9 mouse cellular contexts compared by ENCODE assay signal in genomic region chr1:31233319-31234036, GRCm38 (mm10). TPM values are rescaled to one million over a fixed set of nuclear protein-coding genes. Genes with fewer than 3 reads are reported as not detected.
A peak's percentile ranks its signal among the peaks of the same experiment; 100 is the strongest.
DNase-seq lines count a peak whose midpoint lies in the region; ATAC-seq and TF ChIP-seq lines count a peak whose summit lies in the region.
"Had no signal": no experiment of that assay in that cellular context is flagged by ENCODE, and none has a peak within 500 bp of the region (broad histone marks: within the 10 kb centered on the region; RNA-seq: fewer than 3 reads in every experiment).

No protein-coding gene starts in this region.

- DNase-seq in A20 (ENCODE audit: low read depth, low spot score) (peak; percentile 2), WW6 (ENCODE audit: low read depth, low spot score) (peak; percentile 31)
- peak; percentile 51 for DNase-seq in forebrain, postnatal 0 days
- DNase-seq in layer of hippocampus, postnatal 10 days (ENCODE audit: low spot score in 2 of 2) = peak; percentile 38 to 49
- DNase-seq in ovary, postnatal 10 days (ENCODE audit: low spot score) = no peak

- H3K9ac ChIP-seq in forebrain, postnatal 0 days = no peak overlapping the region
- no peak overlapping the region for H3K9ac ChIP-seq in intestine, embryonic 15.5 days

- ATAC-seq in forebrain, postnatal 0 days = peak; percentile 81
- no peak for ATAC-seq in intestine, embryonic 15.5 days
- no peak for ATAC-seq in megakaryocyte-erythroid progenitor cell, adult 5-6 weeks (replicated peaks; ENCODE audit: low FRiP score, low TSS enrichment, poor library complexity, severe bottlenecking)
- no peak for ATAC-seq in activated CD4-positive, CD25-positive, alpha-beta regulatory T cell, adult 4 months

- H3K27me3 ChIP-seq in forebrain, postnatal 0 days (ENCODE audit: insufficient read depth, low read length) = no peaks in the 10 kb centered on the region
- no peaks in the 10 kb centered on the region for H3K27me3 ChIP-seq in intestine, embryonic 15.5 days (replicated peaks)

- peaks cover 3% of the 10 kb centered on the region; the same call in 1 of the 2 replicates for H3K4me1 ChIP-seq in forebrain, postnatal 0 days (ENCODE audit: insufficient read depth)
- H3K4me1 ChIP-seq in intestine, embryonic 15.5 days (replicated peaks) = no peaks in the 10 kb centered on the region

- no peak overlapping the region for H3K27ac ChIP-seq in forebrain, postnatal 0 days (ENCODE audit: low read depth, low read length)
- H3K27ac ChIP-seq in intestine, embryonic 15.5 days = no peak overlapping the region

- no peak overlapping the region for H3K4me3 ChIP-seq in forebrain, postnatal 0 days (ENCODE audit: low read depth, low read length)
- no peak overlapping the region for H3K4me3 ChIP-seq in intestine, embryonic 15.5 days (replicated peaks)

- no peaks in the 10 kb centered on the region for H3K9me3 ChIP-seq in forebrain, postnatal 0 days (ENCODE audit: low read length)
- no peaks in the 10 kb centered on the region for H3K9me3 ChIP-seq in intestine, embryonic 15.5 days

- no peak for TF ChIP-seq CTCF in forebrain, postnatal 0 days (IDR thresholded peaks at IDR 0.05; ENCODE audit: low read depth)

- no peaks in the 10 kb centered on the region for H3K36me3 ChIP-seq in forebrain, postnatal 0 days (ENCODE audit: insufficient read depth)
- H3K36me3 ChIP-seq in intestine, embryonic 15.5 days = no peaks in the 10 kb centered on the region

- no peak overlapping the region for H3K4me2 ChIP-seq in forebrain, postnatal 0 days (ENCODE audit: low read depth)
- no peak overlapping the region for H3K4me2 ChIP-seq in intestine, embryonic 15.5 days (replicated peaks)

RNA-seq across cellular contexts. Expression of gene Pih1d3, which starts 10.8 kb away (rescaled TPM):
- total RNA-seq in forebrain, postnatal 0 days (2014; rRNA removed) = not detected in 2 replicates
- polyA plus RNA-seq in forebrain, postnatal 0 days (2015; fragmentation: Nextera tagmentation; extraction: Ambion mirVana) = not detected in 2 replicates
- not detected for total RNA-seq in layer of hippocampus, postnatal 10 days (2021)
- not detected in 2 replicates for polyA plus RNA-seq in intestine, embryonic 15.5 days (2015; fragmentation: Nextera tagmentation; extraction: Ambion mirVana)
- not detected in 2 replicates for total RNA-seq in megakaryocyte-erythroid progenitor cell, adult 5-6 weeks (2014; fragmentation: Nextera tagmentation)
- total RNA-seq in megakaryocyte-erythroid progenitor cell, adult 5-6 weeks (2017) = not detected in 2 replicates
- not detected for polyA plus RNA-seq in activated CD4-positive, CD25-positive, alpha-beta regulatory T cell, adult 4 months (2017; shearing (Covaris generic))
- polyA plus RNA-seq: limb, embryonic 11.5 days had no signal

RNA-seq across cellular contexts. Expression of gene 4931428L18Rik, which starts 11.0 kb away (rescaled TPM):
- not detected in 2 replicates for total RNA-seq in forebrain, postnatal 0 days (2014; rRNA removed)
- not detected in 2 replicates for polyA plus RNA-seq in forebrain, postnatal 0 days (2015; fragmentation: Nextera tagmentation; extraction: Ambion mirVana)
- total RNA-seq in layer of hippocampus, postnatal 10 days (2021) = not detected
- not detected in 2 replicates for polyA plus RNA-seq in intestine, embryonic 15.5 days (2015; fragmentation: Nextera tagmentation; extraction: Ambion mirVana)
- total RNA-seq in megakaryocyte-erythroid progenitor cell, adult 5-6 weeks (2014; fragmentation: Nextera tagmentation) = not detected in 2 replicates
- total RNA-seq in megakaryocyte-erythroid progenitor cell, adult 5-6 weeks (2017) = not detected in 2 replicates
- not detected for polyA plus RNA-seq in activated CD4-positive, CD25-positive, alpha-beta regulatory T cell, adult 4 months (2017; shearing (Covaris generic))
- polyA plus RNA-seq: limb, embryonic 11.5 days had no signal

RNA-seq across cellular contexts. Expression of gene Lgsn, which starts 57.3 kb away (rescaled TPM):
- total RNA-seq in forebrain, postnatal 0 days (2014; rRNA removed) = not detected in 2 replicates
- 0.10 TPM in 1 of 2 replicates, not detected in the other for polyA plus RNA-seq in forebrain, postnatal 0 days (2015; fragmentation: Nextera tagmentation; extraction: Ambion mirVana)
- not detected for total RNA-seq in layer of hippocampus, postnatal 10 days (2021)
- polyA plus RNA-seq in intestine, embryonic 15.5 days (2015; fragmentation: Nextera tagmentation; extraction: Ambion mirVana) = not detected in 2 replicates
- not detected in 2 replicates for total RNA-seq in megakaryocyte-erythroid progenitor cell, adult 5-6 weeks (2014; fragmentation: Nextera tagmentation)
- not detected in 2 replicates for total RNA-seq in megakaryocyte-erythroid progenitor cell, adult 5-6 weeks (2017)
- polyA plus RNA-seq in activated CD4-positive, CD25-positive, alpha-beta regulatory T cell, adult 4 months (2017; shearing (Covaris generic)) = not detected
- polyA plus RNA-seq: limb, embryonic 11.5 days had no signal
